Mouse (Mus musculus): ENCODE results near the gene Shkbp1. TPM values are rescaled to one million over a fixed set of nuclear protein-coding genes. Genes with fewer than 3 reads are reported as not detected.

The Shkbp1 gene
- 85.2 to 97.4 TPM (median 91.1 TPM) in 4 replicates for total RNA-seq (2023)

GRCm38 (mm10) chr7:27355745-27356240 is at the start of gene Shkbp1:
Shkbp1 (minus strand) TSS chr7:27356019.

GRCm38 (mm10) chr7:27356861-27357594 is 1.2 kb upstream of the Shkbp1 start, which contains the start of gene Gm20479:
Gm20479 (minus strand) TSS chr7:27357419.

GRCm38 (mm10) chr7:27337175-27337853 is 18.5 kb downstream of the Shkbp1 start, which contains the start of gene Ltbp4:
Ltbp4 (minus strand) TSS chr7:27337692.

Other genes starting within 250 kb of the Shkbp1 start
- gene Cyp2f2, start 236.1 kb downstream of the Shkbp1 start, total RNA-seq (2023) = not detected in 4 replicates
- not detected in 4 replicates for gene Cyp2t4, start 202.3 kb downstream of the Shkbp1 start, total RNA-seq (2023)
- 177 to 204 TPM (median 188 TPM) in 4 replicates for gene Egln2, start 189.2 kb downstream of the Shkbp1 start, total RNA-seq (2023)
- gene Rab4b, start 177.1 kb downstream of the Shkbp1 start, total RNA-seq (2023) = 147 to 182 TPM (median 171 TPM) in 4 replicates
- not detected in 4 replicates for gene Gm21983, start 174.9 kb downstream of the Shkbp1 start, total RNA-seq (2023)
- gene Mia, start 174.9 kb downstream of the Shkbp1 start, total RNA-seq (2023) = 1.1 to 3.3 TPM (median 1.2 TPM) in 3 of 4 replicates, not detected in the other
- gene BC024978, start 160.2 kb downstream of the Shkbp1 start, total RNA-seq (2023) = 11.5 to 19.8 TPM (median 17.1 TPM) in 4 replicates
- 112 to 116 TPM (median 114 TPM) in 4 replicates for gene Snrpa, start 159.7 kb downstream of the Shkbp1 start, total RNA-seq (2023)
- gene Itpkc, start 127.4 kb downstream of the Shkbp1 start, total RNA-seq (2023) = 18.8 to 22.0 TPM (median 20.4 TPM) in 4 replicates
- 24.1 to 29.2 TPM (median 27.8 TPM) in 4 replicates for gene Coq8b, start 123.0 kb downstream of the Shkbp1 start, total RNA-seq (2023)
- 1.4 to 2.6 TPM (median 2.1 TPM) in 4 replicates for gene Numbl, start 97.6 kb downstream of the Shkbp1 start, total RNA-seq (2023)
- 0.83 to 1.2 TPM (median 1.0 TPM) in 4 replicates for gene Ltbp4, start 18.3 kb downstream of the Shkbp1 start, total RNA-seq (2023)
- gene Gm20479, start 1.4 kb upstream of the Shkbp1 start, total RNA-seq (2023) = 7.5 to 14.1 TPM (median 9.1 TPM) in 3 of 4 replicates, not detected in the other
- gene Sptbn4, start 91.7 kb upstream of the Shkbp1 start, total RNA-seq (2023) = 0.18 to 0.29 TPM (median 0.28 TPM) in 3 of 4 replicates, not detected in the other
- 68.1 to 75.9 TPM (median 70.4 TPM) in 4 replicates for gene Blvrb, start 92.0 kb upstream of the Shkbp1 start, total RNA-seq (2023)
- gene Sertad3, start 117.7 kb upstream of the Shkbp1 start, total RNA-seq (2023) = 12.7 to 16.7 TPM (median 15.1 TPM) in 4 replicates
- gene Sertad1, start 130.9 kb upstream of the Shkbp1 start, total RNA-seq (2023) = 32.1 to 39.2 TPM (median 35.5 TPM) in 4 replicates
- 0.18 to 0.44 TPM (median 0.29 TPM) in 3 of 4 replicates, not detected in the other for gene Prx, start 143.3 kb upstream of the Shkbp1 start, total RNA-seq (2023)
- not detected in 4 replicates for gene Hipk4, start 167.2 kb upstream of the Shkbp1 start, total RNA-seq (2023)
- 64.7 to 72.8 TPM (median 66.9 TPM) in 4 replicates for gene Pld3, start 197.2 kb upstream of the Shkbp1 start, total RNA-seq (2023)
- gene 2310022A10Rik, start 197.2 kb upstream of the Shkbp1 start, total RNA-seq (2023) = 22.1 to 29.3 TPM (median 26.5 TPM) in 4 replicates
- 95.6 to 114 TPM (median 104 TPM) in 4 replicates for gene Akt2, start 235.5 kb upstream of the Shkbp1 start, total RNA-seq (2023)

Measured in B cell, adult 62 days (primary cell).